Mouse (Mus musculus) left cerebral cortex, adult 6 months (tissue): ENCODE measurements around the gene Adam26b. TPM values are rescaled to one million over a fixed set of nuclear protein-coding genes. Genes with fewer than 3 reads are reported as not detected.

Source experiments
- long read RNA-seq, 2 experiments: library from polyadenylated mRNA; unstranded; transcript quantifications; one replicate each; pipeline ENCODE4 v2.0.0; 2019 to 2020
- polyA plus RNA-seq: library from polyadenylated mRNA; unstranded; fragments of <200 nt; fragmentation: Nextera tagmentation; gene quantifications from 2 replicates; pipeline ENCODE4 v1.2.3, GENCODE M21; 2021

Gene Adam26b
- not detected in 2 replicates for polyA plus RNA-seq
- long read RNA-seq, experiment 1: 0 reads
- long read RNA-seq, experiment 2: 0 reads

GRCm38 (mm10) chr8:43528006-43528405 is at the start of gene Adam26b:
Gene Adam26b (minus strand): TSS chr8:43528106.

GRCm38 (mm10) chr8:43576607-43577006 is 48.7 kb upstream of the Adam26b start, which contains the start of gene Adam26a:
Gene Adam26a (minus strand): TSS chr8:43576707.

Other genes with a start within 250 kb of the Adam26b start
- not detected in 2 replicates for gene Zfp42, start 221.1 kb downstream of the Adam26b start, polyA plus RNA-seq
- gene Adam26a, start 48.6 kb upstream of the Adam26b start, polyA plus RNA-seq: not detected in 2 replicates
- not detected in 2 replicates for gene Gm5346, start 99.2 kb upstream of the Adam26b start, polyA plus RNA-seq
- not detected in 2 replicates for gene Adam34, start 181.9 kb upstream of the Adam26b start, polyA plus RNA-seq